Mouse (Mus musculus): ENCODE measurements at regions not wholly inside any gene's neighbourhood (a gene's known extent, or its start where the extent isn't known, plus 50 kb on each side); places are given as distances from the start of the nearest gene placed in this dataset.
A peak's percentile ranks its signal among the peaks of the same experiment; 100 is the strongest.
"Not testable (repeated sequence)": the region's sequence is repeated elsewhere in the genome, so short reads cannot be mapped to it uniquely, and the experiment has no call there.

- no peak for DNase-seq (ENCODE audit: low spot score in 2 of 2)
Measured at GRCm38 (mm10) chr16:25478300-25478699, 191.7 kb downstream of the Tprg start.

GRCm38 (mm10) chr16:25483831-25484254 lies 197.2 kb downstream of the Tprg start:
- peak in 1 of 2 experiments; percentile 24 for DNase-seq (ENCODE audit: low spot score in 2 of 2)

GRCm38 (mm10) chr16:25485007-25485406 lies 198.4 kb downstream of the Tprg start:
- no peak for DNase-seq (ENCODE audit: low spot score in 2 of 2)

- DNase-seq (ENCODE audit: low spot score in 2 of 2) = no peak
Measured at GRCm38 (mm10) chr16:25486477-25487094, 197.0 kb upstream of the Trp63 start.

GRCm38 (mm10) chr16:25490847-25491246 lies 192.7 kb upstream of the Trp63 start:
- no peak for DNase-seq (ENCODE audit: low spot score in 2 of 2)

GRCm38 (mm10) chr16:25494153-25494552 lies 189.4 kb upstream of the Trp63 start:
- no peak for DNase-seq (ENCODE audit: low spot score in 2 of 2)

GRCm38 (mm10) chr16:25495586-25496196 lies 187.9 kb upstream of the Trp63 start:
- DNase-seq (ENCODE audit: low spot score in 2 of 2) = no peak

- no peak for DNase-seq (ENCODE audit: low spot score in 2 of 2)
Measured at GRCm38 (mm10) chr16:25504829-25505228, 178.7 kb upstream of the Trp63 start.

GRCm38 (mm10) chr16:25517114-25517868 lies 166.3 kb upstream of the Trp63 start:
- no peak for DNase-seq (ENCODE audit: low spot score in 2 of 2)

GRCm38 (mm10) chr16:25523141-25523540 lies 160.4 kb upstream of the Trp63 start:
- not testable (repeated sequence) for DNase-seq (ENCODE audit: low spot score in 2 of 2)

- no peak for DNase-seq (ENCODE audit: low spot score in 2 of 2)
Measured at GRCm38 (mm10) chr16:25523621-25524020, 159.9 kb upstream of the Trp63 start.

- no peak for DNase-seq (ENCODE audit: low spot score in 2 of 2)
Measured at GRCm38 (mm10) chr16:25527850-25528249, 155.7 kb upstream of the Trp63 start.

- no peak for DNase-seq (ENCODE audit: low spot score in 2 of 2)
Measured at GRCm38 (mm10) chr16:25528313-25528712, 155.2 kb upstream of the Trp63 start.

GRCm38 (mm10) chr16:25529681-25530080 lies 153.9 kb upstream of the Trp63 start:
- DNase-seq (ENCODE audit: low spot score in 2 of 2) = peak in 1 of 2 experiments; percentile 3

- no peak for DNase-seq (ENCODE audit: low spot score in 2 of 2)
Measured at GRCm38 (mm10) chr16:25531761-25532336, 151.7 kb upstream of the Trp63 start.

GRCm38 (mm10) chr16:25532519-25533205 lies 150.9 kb upstream of the Trp63 start:
- DNase-seq (ENCODE audit: low spot score in 2 of 2) = peak; percentile 15 to 16

GRCm38 (mm10) chr16:25533206-25533580 lies 150.4 kb upstream of the Trp63 start:
- no peak for DNase-seq (ENCODE audit: low spot score in 2 of 2)

- no peak for DNase-seq (ENCODE audit: low spot score in 2 of 2)
Measured at GRCm38 (mm10) chr16:25536550-25536949, 147.0 kb upstream of the Trp63 start.

GRCm38 (mm10) chr16:25549542-25550110 lies 133.9 kb upstream of the Trp63 start:
- no peak for DNase-seq (ENCODE audit: low spot score in 2 of 2)

GRCm38 (mm10) chr16:25557181-25557580 lies 126.4 kb upstream of the Trp63 start:
- no peak for DNase-seq (ENCODE audit: low spot score in 2 of 2)

- DNase-seq (ENCODE audit: low spot score in 2 of 2) = no peak
Measured at GRCm38 (mm10) chr16:25580216-25580615, 103.3 kb upstream of the Trp63 start.

All from left cerebral cortex, adult 9 months (tissue).